In genomic region chr9:87025764-87026163, GRCm38 (mm10) we compare ENCODE assay signal across 30 mouse cellular contexts. TPM values are rescaled to one million over a fixed set of nuclear protein-coding genes. Genes with fewer than 3 reads are reported as not detected.
DNase-seq lines count a peak whose midpoint lies in the region; ATAC-seq and TF ChIP-seq lines count a peak whose summit lies in the region.
"Had no signal": no experiment of that assay in that cellular context is flagged by ENCODE, and none has a peak within 500 bp of the region (broad histone marks: within the 10 kb centered on the region; RNA-seq: fewer than 3 reads in every experiment).

No protein-coding gene starts in this region.

- no peak overlapping the region for H3K27ac ChIP-seq in liver, postnatal 0 days (ENCODE audit: low read depth)
- H3K27ac ChIP-seq in liver, embryonic 11.5 days (ENCODE audit: low read depth, low read length), result no peak overlapping the region
- H3K27ac ChIP-seq in hindbrain, embryonic 13.5 days, result no peak overlapping the region
- H3K27ac ChIP-seq: embryonic facial prominence, embryonic 12.5 days; heart, adult 2 months; heart, embryonic 13.5 days; hindbrain, embryonic 12.5 days had no signal

- H3K36me3 ChIP-seq in liver, postnatal 0 days (replicated peaks; ENCODE audit: insufficient read depth, low read length), result 0 out of 2 replicates have a peak, but pooled peaks cover 4% of the 10 kb centered on the region
- H3K36me3 ChIP-seq in liver, embryonic 11.5 days (ENCODE audit: control insufficient read depth, insufficient read depth, low read length), result no peaks in the 10 kb centered on the region
- H3K36me3 ChIP-seq in hindbrain, embryonic 13.5 days, result peaks cover 10% of the 10 kb centered on the region; the same call in 1 of the 2 replicates
- H3K36me3 ChIP-seq: hindbrain, embryonic 12.5 days had no signal

- 32% methylated on average over 6 of the region's 6 CpGs for WGBS in liver, postnatal 0 days (ENCODE audit: insufficient replicate concordance)
- WGBS in liver, embryonic 11.5 days, result 43% methylated on average over 6 of the region's 6 CpGs
- WGBS in hindbrain, embryonic 13.5 days, result 88% methylated on average over 6 of the region's 6 CpGs

- H3K4me3 ChIP-seq in liver, postnatal 0 days (ENCODE audit: low read depth, low read length), result no peak overlapping the region
- no peak overlapping the region for H3K4me3 ChIP-seq in liver, embryonic 11.5 days (ENCODE audit: low read depth, low read length)
- no peak overlapping the region for H3K4me3 ChIP-seq in hindbrain, embryonic 13.5 days
- H3K4me3 ChIP-seq: embryonic facial prominence, embryonic 12.5 days; heart, adult 2 months; heart, embryonic 13.5 days; hindbrain, embryonic 12.5 days had no signal

- DNase-seq in liver, postnatal 0 days, result no peak
- no peak for DNase-seq in liver, embryonic 11.5 days (ENCODE audit: low spot score)
- DNase-seq in CD4-positive helper T cell, adult 2 months (ENCODE audit: low read depth, low spot score), result peak; percentile 61
- peak; percentile 37 for DNase-seq in naive thymus-derived CD4-positive, alpha-beta T cell, adult 2 months (ENCODE audit: low read depth)
- DNase-seq in ovary, postnatal 36 days (ENCODE audit: low spot score), result no peak
- no peak for DNase-seq in embryo, embryonic 10.5 days (ENCODE audit: low spot score)
- DNase-seq: adrenal gland, postnatal 36 days; cerebellum, adult 9-10 months; forebrain, postnatal 0 days; gastrocnemius, postnatal 25 days; heart, adult 2 months; heart, postnatal 14 days; kidney, adult 8-10 months; kidney, postnatal 10 days; layer of hippocampus, postnatal 36 days; lung, adult 18-20 months; lung, postnatal 4 days; right cerebral cortex, postnatal 25 days; spleen, adult 18-20 months; thymus, postnatal 14 days had no signal

- H3K9me3 ChIP-seq in liver, postnatal 0 days (ENCODE audit: low read length), result no peaks in the 10 kb centered on the region
- H3K9me3 ChIP-seq in liver, embryonic 11.5 days (ENCODE audit: control insufficient read depth, low read length), result no peaks in the 10 kb centered on the region
- H3K9me3 ChIP-seq in hindbrain, embryonic 13.5 days, result no peaks in the 10 kb centered on the region
- H3K9me3 ChIP-seq: embryonic facial prominence, embryonic 12.5 days; heart, embryonic 13.5 days; hindbrain, embryonic 12.5 days had no signal

- peaks cover 14% of the 10 kb centered on the region for H3K4me1 ChIP-seq in liver, postnatal 0 days (ENCODE audit: insufficient read depth)
- H3K4me1 ChIP-seq in liver, embryonic 11.5 days (replicated peaks; ENCODE audit: control insufficient read depth, insufficient read depth, low read length), result peaks cover 4% of the 10 kb centered on the region
- peaks cover 21% of the 10 kb centered on the region for H3K4me1 ChIP-seq in hindbrain, embryonic 13.5 days (replicated peaks)

- no peak overlapping the region for H3K9ac ChIP-seq in liver, postnatal 0 days (replicated peaks)
- no peak overlapping the region for H3K9ac ChIP-seq in liver, embryonic 11.5 days (ENCODE audit: low read depth, low read length)
- no peak overlapping the region for H3K9ac ChIP-seq in hindbrain, embryonic 13.5 days
- H3K9ac ChIP-seq: embryonic facial prominence, embryonic 12.5 days; forebrain, postnatal 0 days; heart, embryonic 13.5 days; hindbrain, embryonic 12.5 days had no signal

- H3K27me3 ChIP-seq in liver, postnatal 0 days (ENCODE audit: insufficient read depth, low read length), result no peaks in the 10 kb centered on the region
- H3K27me3 ChIP-seq in liver, embryonic 11.5 days (replicated peaks; ENCODE audit: control insufficient read depth, insufficient read depth, low read length), result no peaks in the 10 kb centered on the region
- no peaks in the 10 kb centered on the region for H3K27me3 ChIP-seq in hindbrain, embryonic 13.5 days
- H3K27me3 ChIP-seq: embryonic facial prominence, embryonic 12.5 days; heart, embryonic 13.5 days; hindbrain, embryonic 12.5 days had no signal

- 0 out of 2 replicates have a peak overlapping the region, but pooled peaks have one; percentile 18 for H3K4me2 ChIP-seq in liver, postnatal 0 days (ENCODE audit: low read depth, low read length)
- H3K4me2 ChIP-seq in liver, embryonic 11.5 days, result no peak overlapping the region
- H3K4me2 ChIP-seq in hindbrain, embryonic 13.5 days, result no peak overlapping the region
- H3K4me2 ChIP-seq: embryonic facial prominence, embryonic 12.5 days; heart, embryonic 13.5 days; hindbrain, embryonic 12.5 days; midbrain, embryonic 11.5 days had no signal

- TF ChIP-seq EP300 in liver, postnatal 0 days (IDR thresholded peaks at IDR 0.05; ENCODE audit: low read depth), result no peak

- TF ChIP-seq CTCF in liver, postnatal 0 days (IDR thresholded peaks at IDR 0.05; ENCODE audit: low read depth), result no peak

- ATAC-seq in liver, postnatal 0 days, result no peak
- ATAC-seq in liver, embryonic 11.5 days (replicated peaks; ENCODE audit: low FRiP score), result no peak
- ATAC-seq in granulocyte monocyte progenitor cell, adult 5-6 weeks (replicated peaks; ENCODE audit: poor library complexity, severe bottlenecking), result peak; percentile 59
- no peak for ATAC-seq in hindbrain, embryonic 13.5 days (ENCODE audit: low FRiP score)
- ATAC-seq: forebrain, postnatal 0 days; inflammation-experienced regulatory T-cells, adult 6 months had no signal

RNA-seq across cellular contexts. Expression of gene Cyb5r4, which starts 4.0 kb away (rescaled TPM):
- polyA plus RNA-seq in liver, postnatal 0 days (2015; fragmentation: Nextera tagmentation; extraction: Ambion mirVana), result 30.4 and 30.5 TPM in 2 replicates
- 63.2 and 72.0 TPM in 2 replicates for polyA plus RNA-seq in liver, embryonic 11.5 days (2014; fragmentation: Nextera tagmentation; extraction: Ambion mirVana)
- total RNA-seq in granulocyte monocyte progenitor cell, adult 5-6 weeks (2014; fragmentation: Nextera tagmentation), result 101 and 102 TPM in 2 replicates
- 97.9 and 125 TPM in 2 replicates for total RNA-seq in granulocyte monocyte progenitor cell, adult 5-6 weeks (2017)
- 83.6 and 86.0 TPM in 2 replicates for polyA plus RNA-seq in hindbrain, embryonic 13.5 days (2015; fragmentation: Nextera tagmentation; extraction: Ambion mirVana)

RNA-seq across cellular contexts. Expression of gene Ripply2, which starts 10.4 kb away (rescaled TPM):
- not detected in 2 replicates for polyA plus RNA-seq in liver, postnatal 0 days (2015; fragmentation: Nextera tagmentation; extraction: Ambion mirVana)
- not detected in 2 replicates for polyA plus RNA-seq in liver, embryonic 11.5 days (2014; fragmentation: Nextera tagmentation; extraction: Ambion mirVana)
- not detected in 2 replicates for total RNA-seq in granulocyte monocyte progenitor cell, adult 5-6 weeks (2014; fragmentation: Nextera tagmentation)
- not detected in 2 replicates for total RNA-seq in granulocyte monocyte progenitor cell, adult 5-6 weeks (2017)
- polyA plus RNA-seq in hindbrain, embryonic 13.5 days (2015; fragmentation: Nextera tagmentation; extraction: Ambion mirVana), result 6.0 and 8.5 TPM in 2 replicates
- total RNA-seq: gastrocnemius, postnatal 25 days; heart, adult 2 months; heart, postnatal 14 days; liver, adult 2 months had no signal
- polyA plus RNA-seq: embryonic facial prominence, embryonic 12.5 days; heart, adult 2 months; inflammation-experienced regulatory T-cells, adult 6 months; limb, embryonic 11.5 days; liver, adult 2 months; testis, adult 2 months had no signal

Comparison
In these comparisons a context has a peak if more than half of its experiments do, and no peak if none do; other contexts are left out.
1. DNase-seq: peak in CD4-positive helper T cell, adult 2 months (single experiment) and naive thymus-derived CD4-positive, alpha-beta T cell, adult 2 months (single experiment); none in liver, postnatal 0 days (single experiment), liver, embryonic 11.5 days (single experiment), ovary, postnatal 36 days (single experiment) and embryo, embryonic 10.5 days (single experiment).